In genomic region chr7:45000539-45001114, GRCm38 (mm10) we compare ENCODE assay signal across 10 mouse cellular contexts. TPM values are rescaled to one million over a fixed set of nuclear protein-coding genes. Genes with fewer than 3 reads are reported as not detected.
DNase-seq lines count a peak whose midpoint lies in the region; ATAC-seq and TF ChIP-seq lines count a peak whose summit lies in the region.
"Had no signal": no experiment of that assay in that cellular context is flagged by ENCODE, and none has a peak within 500 bp of the region (broad histone marks: within the 10 kb centered on the region; RNA-seq: fewer than 3 reads in every experiment).

No protein-coding gene starts in this region.

- TF ChIP-seq EP300 in liver, postnatal 0 days (IDR thresholded peaks at IDR 0.05; ENCODE audit: low read depth) = no peak

- peak overlapping the region; percentile 50 for H3K9ac ChIP-seq in heart, embryonic 13.5 days
- H3K9ac ChIP-seq in liver, embryonic 12.5 days = no peak overlapping the region
- no peak overlapping the region for H3K9ac ChIP-seq in liver, postnatal 0 days (replicated peaks)
- H3K9ac ChIP-seq in limb, embryonic 11.5 days (ENCODE audit: low read length) = no peak overlapping the region

- H3K27me3 ChIP-seq in heart, embryonic 13.5 days (replicated peaks) = no peaks in the 10 kb centered on the region
- H3K27me3 ChIP-seq in liver, embryonic 12.5 days (replicated peaks) = no peaks in the 10 kb centered on the region
- no peaks in the 10 kb centered on the region for H3K27me3 ChIP-seq in liver, postnatal 0 days (ENCODE audit: insufficient read depth, low read length)
- no peaks in the 10 kb centered on the region for H3K27me3 ChIP-seq in limb, embryonic 11.5 days (ENCODE audit: control insufficient read depth, insufficient read depth, low read length)

- no peaks in the 10 kb centered on the region for H3K9me3 ChIP-seq in heart, embryonic 13.5 days
- H3K9me3 ChIP-seq in liver, embryonic 12.5 days (replicated peaks) = no peaks in the 10 kb centered on the region
- H3K9me3 ChIP-seq in liver, postnatal 0 days (ENCODE audit: low read length) = no peaks in the 10 kb centered on the region
- no peaks in the 10 kb centered on the region for H3K9me3 ChIP-seq in limb, embryonic 11.5 days (ENCODE audit: control insufficient read depth, low read length)

- WGBS in heart, embryonic 13.5 days = 81% methylated on average over 21 of the region's 21 CpGs
- 83% methylated on average over 21 of the region's 21 CpGs for whole genome bisulfite sequencing in liver, embryonic 12.5 days (ENCODE audit: insufficient replicate concordance)
- WGBS in liver, postnatal 0 days (ENCODE audit: insufficient replicate concordance) = 83% methylated on average over 21 of the region's 21 CpGs
- 88% methylated on average over 21 of the region's 21 CpGs for WGBS in limb, embryonic 11.5 days

- peaks cover 67% of the 10 kb centered on the region for H3K36me3 ChIP-seq in heart, embryonic 13.5 days
- H3K36me3 ChIP-seq in liver, embryonic 12.5 days = peaks cover 72% of the 10 kb centered on the region
- H3K36me3 ChIP-seq in liver, postnatal 0 days (replicated peaks; ENCODE audit: insufficient read depth, low read length) = peaks cover 62% of the 10 kb centered on the region
- peaks cover 41% of the 10 kb centered on the region for H3K36me3 ChIP-seq in limb, embryonic 11.5 days (ENCODE audit: control insufficient read depth, insufficient read depth, low read length)

- no peak overlapping the region for H3K4me3 ChIP-seq in heart, embryonic 13.5 days
- no peak overlapping the region for H3K4me3 ChIP-seq in liver, embryonic 12.5 days
- H3K4me3 ChIP-seq in liver, postnatal 0 days (ENCODE audit: low read depth, low read length) = no peak overlapping the region
- H3K4me3 ChIP-seq in limb, embryonic 11.5 days (ENCODE audit: low read depth, low read length) = 0 out of 2 replicates have a peak overlapping the region, but pooled peaks have one; percentile 8

- no peak overlapping the region for H3K4me2 ChIP-seq in heart, embryonic 13.5 days
- no peak overlapping the region for H3K4me2 ChIP-seq in liver, embryonic 12.5 days
- no peak overlapping the region for H3K4me2 ChIP-seq in liver, postnatal 0 days (ENCODE audit: low read depth, low read length)
- H3K4me2 ChIP-seq in limb, embryonic 11.5 days (ENCODE audit: low read depth, severe bottlenecking) = no peak overlapping the region

- ATAC-seq in heart, embryonic 13.5 days (ENCODE audit: extremely low read depth, insufficient number of reproducible peaks, low FRiP score, low TSS enrichment) = no peak
- no peak for ATAC-seq in liver, embryonic 12.5 days
- no peak for ATAC-seq in liver, postnatal 0 days
- ATAC-seq in limb, embryonic 11.5 days (ENCODE audit: insufficient number of reproducible peaks, low FRiP score, low TSS enrichment, low read depth) = no peak
- ATAC-seq: inflammation-experienced regulatory T-cells, adult 6 months had no signal

- peaks cover 59% of the 10 kb centered on the region for H3K4me1 ChIP-seq in heart, embryonic 13.5 days
- H3K4me1 ChIP-seq in liver, embryonic 12.5 days = peaks cover 54% of the 10 kb centered on the region
- H3K4me1 ChIP-seq in liver, postnatal 0 days (ENCODE audit: insufficient read depth) = peaks cover 25% of the 10 kb centered on the region
- 0 out of 2 replicates have a peak, but pooled peaks cover 10% of the 10 kb centered on the region for H3K4me1 ChIP-seq in limb, embryonic 11.5 days (ENCODE audit: control insufficient read depth, insufficient read depth, low read length)

- peak overlapping the region; percentile 5; the same call in 1 of the 2 replicates for H3K27ac ChIP-seq in heart, embryonic 13.5 days (replicated peaks)
- 0 out of 2 replicates have a peak overlapping the region, but pooled peaks have one; percentile 3 for H3K27ac ChIP-seq in liver, embryonic 12.5 days
- no peak overlapping the region for H3K27ac ChIP-seq in liver, postnatal 0 days (ENCODE audit: low read depth)
- no peak overlapping the region for H3K27ac ChIP-seq in limb, embryonic 11.5 days (replicated peaks; ENCODE audit: low read depth, low read length)

- DNase-seq in heart, adult 18-20 months = no peak
- DNase-seq in liver, postnatal 0 days = no peak
- peak; percentile 16 for DNase-seq in NIH3T3 (ENCODE audit: low read depth)
- no peak for DNase-seq in limb, embryonic 11.5 days (ENCODE audit: low spot score)
- DNase-seq in natural killer cell, adult 2 months (ENCODE audit: low spot score in 2 of 2) = no peak
- DNase-seq: cerebellum, adult 9-11 months; layer of hippocampus, adult 9-11 months had no signal

- no peak for TF ChIP-seq CTCF in liver, postnatal 0 days (IDR thresholded peaks at IDR 0.05; ENCODE audit: low read depth)

RNA-seq across cellular contexts. Expression of gene Bcl2l12, which starts 2.1 kb away (rescaled TPM):
- 36.0 and 36.3 TPM in 2 replicates for polyA plus RNA-seq in heart, embryonic 13.5 days (2015; fragmentation: Nextera tagmentation; extraction: Ambion mirVana)
- 1 to 10 TPM; 8.1 to 9.7 TPM for total RNA-seq in heart, adult 18-20 months (2021)
- polyA plus RNA-seq in liver, embryonic 12.5 days (2016; fragmentation: Nextera tagmentation; extraction: Ambion mirVana) = 23.6 and 25.4 TPM in 2 replicates
- 11.7 and 13.1 TPM in 2 replicates for polyA plus RNA-seq in liver, postnatal 0 days (2015; fragmentation: Nextera tagmentation; extraction: Ambion mirVana)
- polyA plus RNA-seq in limb, embryonic 11.5 days (2014; fragmentation: Nextera tagmentation; extraction: Ambion mirVana) = 91.7 and 91.9 TPM in 2 replicates

RNA-seq across cellular contexts. Expression of gene Irf3, which starts 3.2 kb away (rescaled TPM):
- 63.6 and 68.1 TPM in 2 replicates for polyA plus RNA-seq in heart, embryonic 13.5 days (2015; fragmentation: Nextera tagmentation; extraction: Ambion mirVana)
- 10 to 100 TPM; 21.3 to 29.5 TPM for total RNA-seq in heart, adult 18-20 months (2021)
- 50.4 and 55.9 TPM in 2 replicates for polyA plus RNA-seq in liver, embryonic 12.5 days (2016; fragmentation: Nextera tagmentation; extraction: Ambion mirVana)
- 35.9 and 38.0 TPM in 2 replicates for polyA plus RNA-seq in liver, postnatal 0 days (2015; fragmentation: Nextera tagmentation; extraction: Ambion mirVana)
- 73.9 and 83.5 TPM in 2 replicates for polyA plus RNA-seq in limb, embryonic 11.5 days (2014; fragmentation: Nextera tagmentation; extraction: Ambion mirVana)

RNA-seq across cellular contexts. Expression of gene Prmt1, which starts 14.3 kb away (rescaled TPM):
- 438 and 486 TPM in 2 replicates for polyA plus RNA-seq in heart, embryonic 13.5 days (2015; fragmentation: Nextera tagmentation; extraction: Ambion mirVana)
- total RNA-seq in heart, adult 18-20 months (2021) = 100 to 1,000 TPM in 1 of 2 experiments, 10 to 100 TPM in 1; 90.3 to 110 TPM
- 248 and 262 TPM in 2 replicates for polyA plus RNA-seq in liver, embryonic 12.5 days (2016; fragmentation: Nextera tagmentation; extraction: Ambion mirVana)
- polyA plus RNA-seq in liver, postnatal 0 days (2015; fragmentation: Nextera tagmentation; extraction: Ambion mirVana) = 73.2 and 76.8 TPM in 2 replicates
- polyA plus RNA-seq in limb, embryonic 11.5 days (2014; fragmentation: Nextera tagmentation; extraction: Ambion mirVana) = 332 and 334 TPM in 2 replicates

RNA-seq across cellular contexts. Expression of gene Scaf1, which starts 15.5 kb away (rescaled TPM):
- polyA plus RNA-seq in heart, embryonic 13.5 days (2015; fragmentation: Nextera tagmentation; extraction: Ambion mirVana) = 27.0 and 27.1 TPM in 2 replicates
- 10 to 100 TPM; 45.1 to 46.0 TPM for total RNA-seq in heart, adult 18-20 months (2021)
- 19.0 and 21.4 TPM in 2 replicates for polyA plus RNA-seq in liver, embryonic 12.5 days (2016; fragmentation: Nextera tagmentation; extraction: Ambion mirVana)
- 7.5 and 8.1 TPM in 2 replicates for polyA plus RNA-seq in liver, postnatal 0 days (2015; fragmentation: Nextera tagmentation; extraction: Ambion mirVana)
- polyA plus RNA-seq in limb, embryonic 11.5 days (2014; fragmentation: Nextera tagmentation; extraction: Ambion mirVana) = 52.0 and 60.3 TPM in 2 replicates

RNA-seq across cellular contexts. Expression of gene Rras, which starts 17.1 kb away (rescaled TPM):
- 71.6 and 82.6 TPM in 2 replicates for polyA plus RNA-seq in heart, embryonic 13.5 days (2015; fragmentation: Nextera tagmentation; extraction: Ambion mirVana)
- 10 to 100 TPM; 43.9 to 47.7 TPM for total RNA-seq in heart, adult 18-20 months (2021)
- polyA plus RNA-seq in liver, embryonic 12.5 days (2016; fragmentation: Nextera tagmentation; extraction: Ambion mirVana) = 13.9 and 15.5 TPM in 2 replicates
- polyA plus RNA-seq in liver, postnatal 0 days (2015; fragmentation: Nextera tagmentation; extraction: Ambion mirVana) = 25.4 and 31.4 TPM in 2 replicates
- 20.8 and 21.0 TPM in 2 replicates for polyA plus RNA-seq in limb, embryonic 11.5 days (2014; fragmentation: Nextera tagmentation; extraction: Ambion mirVana)

Comparison
In these comparisons a context has a peak if more than half of its experiments do, and no peak if none do; other contexts are left out.
1. H3K27ac ChIP-seq: peak in heart, embryonic 13.5 days (single experiment) and liver, embryonic 12.5 days (single experiment); none in liver, postnatal 0 days (single experiment) and limb, embryonic 11.5 days (single experiment).